Mouse (Mus musculus) adrenal gland (tissue): ENCODE data around the gene Hdac5.

Experiments
- intact Hi-C: fragments of 180-260 bp; cut with DNase I; formaldehyde crosslinking; loops from one replicate; pipeline ENCODE4 v1.15.1; 2025
- long read RNA-seq, 2 experiments: library from polyadenylated mRNA; unstranded; transcript quantifications; one replicate each; pipeline ENCODE4 v2.0.0; 2020; ENCODE audit warnings: borderline replicate concordance in 1 of 2; ENCODE audit not compliant: insufficient replicate concordance in 1 of 2

Gene Hdac5
- long read RNA-seq, experiment 1, partial matches to known transcripts: 3 of 8 reads
- long read RNA-seq, experiment 1, other reads (novel, unspliced or antisense): 5 of 8 reads
- long read RNA-seq, experiment 2, partial matches to known transcripts: 5 of 8 reads
- long read RNA-seq, experiment 2, other reads (novel, unspliced or antisense): 1 of 8 reads

- intact Hi-C loops: no loop called here
Observed at GRCm38 (mm10) chr11:102230006-102230741, at the start of gene Hdac5. Hdac5 (minus strand) TSS chr11:102230166.

GRCm38 (mm10) chr11:102279595-102279994, 49.6 kb upstream of the Hdac5 start:
- intact Hi-C loops: no loop called here

- intact Hi-C loops: no loop called here
Observed at GRCm38 (mm10) chr11:102277754-102278153, 47.8 kb upstream of the Hdac5 start.

GRCm38 (mm10) chr11:102276411-102276915, 46.5 kb upstream of the Hdac5 start:
- intact Hi-C loops: no loop called here

GRCm38 (mm10) chr11:102268520-102269244, 38.7 kb upstream of the Hdac5 start, which contains the start of gene Asb16:
Asb16 (plus strand) TSS chr11:102268743.
- intact Hi-C loops: no loop called here

GRCm38 (mm10) chr11:102267480-102267879, 37.5 kb upstream of the Hdac5 start:
- intact Hi-C loops: no loop called here

GRCm38 (mm10) chr11:102266631-102267355, 36.8 kb upstream of the Hdac5 start:
- intact Hi-C loops: no loop called here

- intact Hi-C loops: no loop called here
Observed at GRCm38 (mm10) chr11:102265816-102266215, 35.9 kb upstream of the Hdac5 start.

GRCm38 (mm10) chr11:102263211-102263610, 33.2 kb upstream of the Hdac5 start:
- intact Hi-C loops: loop anchor here (5.0 kb wide), 1 partner anchor 106 kb away; the partner anchor contains the start of gene Tmem101

GRCm38 (mm10) chr11:102258521-102258920, 28.6 kb upstream of the Hdac5 start:
- intact Hi-C loops: no loop called here

- intact Hi-C loops: no loop called here
Observed at GRCm38 (mm10) chr11:102258095-102258494, 28.1 kb upstream of the Hdac5 start.

- intact Hi-C loops: no loop called here
Observed at GRCm38 (mm10) chr11:102257514-102257913, 27.5 kb upstream of the Hdac5 start.

GRCm38 (mm10) chr11:102249351-102250090, 19.6 kb upstream of the Hdac5 start:
- intact Hi-C loops: no loop called here

GRCm38 (mm10) chr11:102248630-102249230, 18.8 kb upstream of the Hdac5 start, which contains the start of gene BC030867:
BC030867 (plus strand) TSS chr11:102248882.
- intact Hi-C loops: no loop called here

GRCm38 (mm10) chr11:102246871-102247270, 16.9 kb upstream of the Hdac5 start:
- intact Hi-C loops: no loop called here

- intact Hi-C loops: no loop called here
Observed at GRCm38 (mm10) chr11:102246273-102246635, 16.3 kb upstream of the Hdac5 start.

GRCm38 (mm10) chr11:102245581-102246272, 15.8 kb upstream of the Hdac5 start:
- intact Hi-C loops: no loop called here

- intact Hi-C loops: no loop called here
Observed at GRCm38 (mm10) chr11:102244926-102245449, 15.0 kb upstream of the Hdac5 start.

- intact Hi-C loops: no loop called here
Observed at GRCm38 (mm10) chr11:102241874-102242273, 11.9 kb upstream of the Hdac5 start.
